Mouse (Mus musculus) fat pad, adult 2 months (tissue): ENCODE data around the gene Tnfrsf26.

Experiments
- DNase-seq: peaks from one replicate; pipeline ENCODE4 v3.0.0-alpha.2; 2011; ENCODE audit warnings: low read depth, low spot score; ENCODE audit errors: extremely low read depth

The Tnfrsf26 gene

GRCm38 (mm10) chr7:143600231-143600740, 28.2 kb downstream of the Tnfrsf26 start:
- no peak for DNase-seq

GRCm38 (mm10) chr7:143599428-143600230, 28.9 kb downstream of the Tnfrsf26 start, which contains the start of gene Cars:
Gene Cars, minus strand, starts transcription at chr7:143600090.
- peak; percentile 78 for DNase-seq

GRCm38 (mm10) chr7:143594865-143595264, 33.7 kb downstream of the Tnfrsf26 start:
- DNase-seq, result peak; percentile 40

GRCm38 (mm10) chr7:143592255-143592654, 36.3 kb downstream of the Tnfrsf26 start:
- no peak for DNase-seq

- DNase-seq, result no peak
Measured at GRCm38 (mm10) chr7:143588006-143588405, 40.5 kb downstream of the Tnfrsf26 start.

GRCm38 (mm10) chr7:143587586-143587985, 40.9 kb downstream of the Tnfrsf26 start:
- DNase-seq, result no peak

- DNase-seq, result no peak
Measured at GRCm38 (mm10) chr7:143583956-143584355, 44.6 kb downstream of the Tnfrsf26 start.

- no peak for DNase-seq
Measured at GRCm38 (mm10) chr7:143583025-143583424, 45.5 kb downstream of the Tnfrsf26 start.

- DNase-seq, result no peak
Measured at GRCm38 (mm10) chr7:143575751-143576150, 52.8 kb downstream of the Tnfrsf26 start.

GRCm38 (mm10) chr7:143565648-143566039, 62.9 kb downstream of the Tnfrsf26 start:
- DNase-seq, result no peak

- no peak for DNase-seq
Measured at GRCm38 (mm10) chr7:143565015-143565647, 63.4 kb downstream of the Tnfrsf26 start.

- no peak for DNase-seq
Measured at GRCm38 (mm10) chr7:143563787-143564186, 64.7 kb downstream of the Tnfrsf26 start.
